Mouse (Mus musculus): Measurements from ENCODE around the gene Pan2.

DNA sequence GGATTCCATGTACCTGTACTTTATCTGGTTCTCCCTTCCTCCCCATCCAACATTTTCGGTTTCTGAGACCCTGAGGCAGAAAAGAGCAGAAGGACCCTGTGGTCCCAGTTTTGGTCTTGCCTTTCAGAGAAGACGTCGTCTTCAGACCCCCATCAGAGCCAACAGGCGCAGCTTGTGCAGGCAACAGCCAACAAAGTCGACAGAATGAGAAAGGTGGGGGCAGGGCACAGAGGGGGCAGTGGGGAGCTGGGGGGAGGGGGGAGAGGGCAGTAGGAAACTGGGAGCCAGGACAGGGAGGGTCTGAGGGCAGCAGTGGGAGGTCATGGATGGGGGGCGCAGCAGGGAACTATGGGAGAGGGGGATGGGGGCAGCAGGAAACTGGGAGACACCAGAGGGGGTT is 25.0 kb upstream of the Pan2 start:
- TF ChIP-seq CTCF (IDR thresholded peaks at IDR 0.05; ENCODE audit: low read depth, low read length) (no peak), POLR2A (IDR thresholded peaks at IDR 0.05; ENCODE audit: insufficient read depth, low read length) (no peak), EP300 (IDR thresholded peaks at IDR 0.05; ENCODE audit: insufficient read depth, low read depth, low read length) (no peak)
